Mouse (Mus musculus) CD4-positive, CD25-positive, alpha-beta regulatory T cell (primary cell): Measurements from ENCODE around the gene P2ry10b. TPM values are rescaled to one million over a fixed set of nuclear protein-coding genes. Genes with fewer than 3 reads are reported as not detected.

Source experiments
- polyA plus RNA-seq: library from polyadenylated mRNA; unstranded; fragments of 100-300 nt; shearing (Covaris generic); gene quantifications from one replicate; pipeline ENCODE4 v1.2.1, GENCODE M21; 2017

Gene P2ry10b
- 8.2 TPM for polyA plus RNA-seq

GRCm38 (mm10) chrX:107148681-107149080 lies at the start of gene P2ry10b:
TSS of gene P2ry10b (plus strand) at chrX:107148927.

Other genes with a start within 250 kb of the P2ry10b start
- not detected for gene Lpar4, start 228.3 kb upstream of the P2ry10b start, polyA plus RNA-seq
- gene P2ry10, start 60.4 kb upstream of the P2ry10b start, polyA plus RNA-seq, result 64.9 TPM
- 78.6 TPM for gene Gpr174, start 107.0 kb downstream of the P2ry10b start, polyA plus RNA-seq